Mouse (Mus musculus) thymus, postnatal 0 days (tissue): Measurements from ENCODE around the gene Adsl. TPM values are rescaled to one million over a fixed set of nuclear protein-coding genes. Genes with fewer than 3 reads are reported as not detected.
"Not testable (repeated sequence)": the region's sequence is repeated elsewhere in the genome, so short reads cannot be mapped to it uniquely, and the experiment has no call there.

Experiments
- DNase-seq: peaks from one replicate; pipeline ENCODE4 v3.0.0-alpha.2; 2015; ENCODE audit warnings: low spot score
- polyA plus RNA-seq: library from polyadenylated mRNA; unstranded; fragments of >200 nt; fragmentation: Nextera tagmentation; extraction: Ambion mirVana; gene quantifications from 2 replicates; pipeline ENCODE4 v1.2.1, GENCODE M21; 2015

Gene Adsl
- polyA plus RNA-seq: 132 and 145 TPM in 2 replicates

DNA sequence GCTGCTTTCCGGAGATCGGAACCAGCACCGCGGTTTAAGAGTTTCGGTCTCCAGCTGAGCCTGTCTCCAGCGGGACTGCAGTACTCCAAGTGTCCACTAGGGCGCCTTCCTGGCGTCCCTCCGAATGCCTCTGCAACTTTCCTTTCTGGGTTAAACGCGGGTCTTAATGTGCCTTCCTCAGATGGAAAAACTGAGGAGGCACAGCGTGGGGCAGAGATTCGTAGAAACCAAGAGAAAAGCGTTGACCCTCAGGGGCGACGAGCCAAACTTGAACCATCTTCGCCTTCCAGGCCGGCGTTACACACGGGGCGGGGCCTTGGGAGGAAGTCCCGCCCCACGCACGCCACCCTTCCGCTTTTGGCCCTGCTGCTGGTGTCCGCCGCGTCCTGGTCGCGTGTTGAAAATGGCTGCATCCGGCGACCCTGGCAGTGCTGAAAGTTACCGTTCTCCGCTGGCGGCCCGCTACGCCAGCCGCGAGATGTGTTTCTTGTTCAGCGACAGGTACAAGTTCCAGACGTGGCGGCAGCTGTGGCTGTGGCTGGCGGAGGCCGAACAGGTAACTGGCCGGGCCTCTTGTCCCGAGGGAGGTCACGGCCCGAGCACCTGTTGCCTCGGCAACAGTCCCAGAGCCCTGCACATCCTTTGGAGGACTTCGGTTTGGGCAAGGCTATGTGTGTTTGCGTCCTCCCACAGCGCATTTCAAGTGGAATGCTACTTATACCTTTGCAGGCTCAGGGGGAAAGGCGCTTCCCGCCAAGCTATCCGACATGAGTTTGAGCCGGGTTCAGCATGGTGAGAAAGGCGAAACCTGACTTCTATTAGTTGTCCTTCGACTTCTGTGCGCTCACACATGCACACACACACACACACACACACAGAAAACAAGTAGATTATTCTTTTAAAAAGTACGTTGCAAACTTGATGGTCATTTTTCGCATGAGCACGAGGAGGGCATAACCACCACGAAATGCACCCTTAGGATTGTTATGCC lies at the start of gene Adsl:
Adsl (plus strand) TSS at position 346 of the 991 bp plus-strand sequence.
- DNase-seq: peak; percentile 90

DNA sequence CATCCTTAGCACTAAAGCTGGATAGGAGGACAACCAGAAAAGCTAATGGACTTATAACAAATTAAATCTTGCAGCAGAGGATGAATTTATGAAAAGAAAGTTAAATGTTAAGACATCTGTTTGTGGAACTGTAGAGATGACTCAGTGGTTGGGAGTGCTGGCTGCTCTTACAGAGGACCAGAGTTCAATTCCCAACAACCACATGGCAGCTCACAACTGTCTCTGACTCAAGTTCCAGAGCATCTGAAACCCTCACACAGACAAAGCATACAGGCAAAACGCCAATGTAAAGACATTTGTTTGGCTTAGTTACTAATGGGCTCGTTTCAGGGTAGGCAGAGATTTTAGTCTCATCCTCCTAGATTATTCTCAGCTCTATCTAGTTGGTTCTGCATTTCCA lies 48.5 kb upstream of the Adsl start:
- DNase-seq: no peak

DNA sequence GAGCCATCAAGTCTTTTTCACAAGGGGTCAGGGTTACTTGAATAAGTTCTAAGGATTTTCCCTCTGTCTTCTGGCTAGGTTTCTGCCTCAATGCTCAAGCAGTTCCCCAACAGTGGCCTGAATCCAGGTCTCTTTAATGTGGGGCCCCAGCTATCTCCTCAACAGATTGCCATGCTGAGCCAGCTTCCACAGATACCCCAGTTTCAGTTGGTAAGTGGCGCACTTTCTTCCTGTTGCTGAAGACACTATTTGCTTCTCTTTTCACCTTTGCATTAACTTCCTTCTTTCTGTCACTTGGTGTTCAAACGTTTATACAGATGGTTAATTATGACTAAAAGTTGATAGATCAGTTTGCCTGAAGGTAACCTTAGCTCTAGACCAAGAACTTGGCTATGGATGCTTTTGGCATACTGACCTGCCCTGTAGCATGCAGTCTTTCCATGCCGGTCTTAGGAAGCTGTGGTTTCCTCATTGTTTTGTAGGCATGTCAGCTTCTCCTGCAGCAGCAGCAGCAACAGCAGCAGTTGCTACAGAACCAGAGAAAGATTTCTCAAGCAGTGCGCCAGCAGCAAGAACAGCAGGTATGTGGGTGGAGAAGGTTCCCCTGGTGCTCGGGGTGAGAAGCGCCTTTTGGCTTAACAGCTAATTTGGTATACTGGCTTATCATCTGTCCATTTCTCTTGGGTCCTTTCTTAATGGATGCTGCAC lies 46.3 kb upstream of the Adsl start:
- no peak for DNase-seq

DNA sequence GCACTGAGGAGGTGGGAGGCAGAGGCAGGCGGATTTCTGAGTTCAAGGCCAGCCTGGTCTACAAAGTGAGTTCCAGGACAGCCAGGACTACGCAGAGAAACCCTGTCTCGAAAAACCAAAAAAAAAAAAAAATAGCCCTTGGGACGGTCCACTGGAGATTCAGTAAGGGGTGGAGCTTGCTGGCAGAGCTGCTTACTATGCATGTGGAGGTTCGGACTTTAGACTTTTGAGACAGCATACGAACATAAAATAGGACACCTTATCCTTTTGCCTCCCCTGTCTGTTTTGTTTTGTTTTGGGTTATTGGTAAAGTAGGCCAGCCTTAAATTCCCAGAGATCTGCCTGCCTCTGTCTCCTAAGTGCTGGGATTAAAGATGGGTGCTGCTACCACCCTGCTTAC lies 43.5 kb upstream of the Adsl start:
- DNase-seq: not testable (repeated sequence)

DNA sequence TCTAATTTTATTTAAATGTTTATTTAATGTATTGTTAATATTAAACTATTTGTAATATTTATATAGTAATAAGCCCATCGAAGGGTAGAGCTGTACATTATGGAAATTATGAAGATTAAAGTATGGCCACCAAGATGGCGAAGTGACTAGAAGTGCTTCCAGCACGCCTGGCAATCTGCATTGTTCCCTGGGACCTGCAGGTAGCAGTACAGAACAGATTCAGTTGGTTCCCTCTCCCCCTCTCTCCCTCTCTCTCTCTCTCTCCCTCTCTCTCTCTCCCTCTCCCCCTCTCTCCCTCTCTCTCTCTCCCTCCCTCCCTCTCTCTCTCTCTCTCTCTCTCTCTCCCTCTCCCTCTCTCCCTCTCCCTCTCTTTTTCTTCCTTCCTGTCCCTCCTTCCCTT lies 38.1 kb upstream of the Adsl start:
- no peak for DNase-seq

DNA sequence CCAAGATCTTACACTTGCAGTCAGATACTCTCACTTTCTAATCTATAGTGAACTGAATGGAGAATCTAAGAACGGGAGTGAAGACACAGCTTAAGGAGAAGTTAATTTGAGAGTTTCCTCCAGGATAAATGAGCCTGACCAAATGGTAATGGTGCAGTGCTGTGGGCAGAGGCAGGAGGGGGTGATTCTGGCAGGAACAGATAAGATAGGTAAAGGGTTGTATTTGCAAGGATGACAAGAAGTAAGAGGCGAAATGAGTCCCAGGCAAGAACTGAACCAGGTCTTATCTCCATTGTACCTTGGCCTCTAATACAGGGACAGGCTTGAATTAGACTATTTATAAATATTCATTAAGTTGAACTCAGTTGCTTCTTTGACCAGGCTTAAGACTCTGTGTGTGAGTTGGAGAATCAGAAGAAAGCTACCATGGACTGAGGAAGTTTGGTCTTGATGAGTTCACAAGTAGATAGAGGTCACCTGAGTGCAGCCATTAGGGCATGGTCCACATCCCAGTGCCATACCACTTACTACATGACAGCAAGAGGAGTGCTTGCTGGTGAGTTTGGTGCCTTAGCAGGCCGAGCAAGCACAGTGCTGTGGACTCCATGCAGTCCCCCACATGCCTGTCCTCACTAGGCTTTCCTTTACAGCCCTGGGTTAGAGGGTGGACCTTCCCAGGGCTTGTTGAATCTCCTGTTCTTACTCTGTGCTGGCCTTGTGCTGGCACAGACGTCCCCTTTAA lies 37.3 kb upstream of the Adsl start:
- no peak for DNase-seq

DNA sequence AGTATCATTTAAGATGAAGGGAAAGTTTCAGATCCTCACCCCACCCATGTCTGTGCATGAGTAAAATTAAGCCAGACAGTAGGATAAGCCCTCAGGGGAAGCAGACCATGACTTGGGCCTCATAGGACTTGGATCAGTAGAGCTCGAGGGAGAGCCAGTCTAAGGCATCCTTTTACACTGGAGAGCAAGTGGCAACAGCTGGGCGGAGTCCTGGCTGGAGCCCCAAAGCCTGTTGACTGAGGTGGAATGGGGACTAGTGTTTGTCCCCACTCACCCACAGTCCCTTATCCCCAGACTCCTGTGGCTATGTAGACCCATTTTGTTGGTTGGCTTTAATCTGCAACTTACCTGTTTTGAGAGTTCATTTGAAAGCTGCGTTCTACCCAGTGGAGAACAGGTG lies 36.1 kb upstream of the Adsl start:
- no peak for DNase-seq

DNA sequence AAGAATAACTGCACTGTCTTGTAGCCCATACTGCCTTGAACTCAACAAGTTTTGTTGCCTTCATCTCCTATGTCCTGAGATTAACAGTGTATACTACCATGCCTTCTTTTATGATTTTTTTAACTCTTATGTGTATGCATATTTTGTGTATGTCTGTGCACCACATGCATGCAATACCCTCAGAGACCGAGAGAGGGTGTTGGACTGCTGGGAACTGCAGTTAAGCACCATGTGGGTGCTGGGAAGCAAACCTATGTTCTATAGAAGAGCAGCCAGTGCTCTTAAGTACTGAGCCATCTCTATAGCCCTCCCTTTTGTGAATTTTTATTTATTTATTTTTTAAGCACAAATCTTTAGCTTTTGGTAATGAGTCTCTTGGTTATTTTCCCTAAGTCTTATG lies 34.5 kb upstream of the Adsl start:
- no peak for DNase-seq

DNA sequence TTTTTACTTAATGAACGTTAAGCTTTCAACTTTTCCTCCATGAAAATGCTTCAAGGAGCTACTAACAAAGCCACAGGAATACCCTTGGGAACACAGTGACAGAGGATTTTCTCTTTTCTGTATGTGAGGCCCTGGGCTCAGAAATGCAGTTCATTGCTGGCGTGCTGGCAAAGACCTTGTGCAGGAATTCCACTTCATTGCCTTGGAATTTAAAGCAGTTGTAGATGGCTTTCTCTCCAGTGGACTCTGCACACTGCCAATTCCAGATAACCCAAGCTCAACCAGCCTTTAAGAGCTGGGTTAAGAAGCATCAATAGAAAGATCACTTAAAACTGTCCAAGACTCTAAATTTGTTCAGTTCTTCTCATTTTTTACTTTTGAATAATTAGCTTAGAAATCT lies 32.4 kb upstream of the Adsl start:
- no peak for DNase-seq

DNA sequence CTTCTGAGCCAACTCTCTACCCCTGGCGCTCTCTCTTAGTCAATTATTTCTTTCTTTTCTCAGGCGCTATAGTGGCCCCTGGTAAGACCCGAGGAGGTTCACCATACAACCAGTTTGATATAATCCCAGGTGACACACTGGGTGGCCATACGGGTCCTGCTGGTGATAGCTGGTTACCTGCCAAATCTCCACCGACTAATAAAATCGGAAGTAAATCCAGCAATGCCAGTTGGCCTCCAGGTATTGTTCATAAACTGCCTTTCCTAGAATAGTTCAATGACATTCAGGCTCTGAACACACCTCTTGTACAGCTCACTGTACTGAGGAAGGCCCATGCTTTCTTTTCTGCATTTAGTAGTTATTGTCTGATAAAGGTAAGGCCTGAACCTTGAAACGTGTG lies 31.7 kb upstream of the Adsl start:
- DNase-seq: no peak

DNA sequence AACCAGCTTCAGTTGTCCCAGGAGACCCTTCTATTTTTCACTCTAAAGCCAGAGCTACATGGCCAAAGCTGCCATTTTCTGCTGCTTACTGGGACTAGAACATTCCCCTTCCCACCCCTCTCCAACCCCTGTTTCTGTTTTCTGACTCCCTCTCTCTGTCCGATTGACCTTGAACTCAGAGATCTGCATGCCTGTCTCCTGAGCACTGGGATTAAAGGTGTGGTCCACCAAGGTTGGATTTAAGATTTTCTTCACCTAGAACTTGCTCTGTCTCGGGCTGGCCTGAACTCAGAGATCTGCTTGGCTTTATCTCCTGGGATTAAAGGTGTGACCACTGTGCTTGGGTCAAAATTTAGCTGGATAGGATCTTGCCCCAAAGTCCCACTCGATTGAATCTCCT lies 27.9 kb upstream of the Adsl start:
- DNase-seq: no peak

DNA sequence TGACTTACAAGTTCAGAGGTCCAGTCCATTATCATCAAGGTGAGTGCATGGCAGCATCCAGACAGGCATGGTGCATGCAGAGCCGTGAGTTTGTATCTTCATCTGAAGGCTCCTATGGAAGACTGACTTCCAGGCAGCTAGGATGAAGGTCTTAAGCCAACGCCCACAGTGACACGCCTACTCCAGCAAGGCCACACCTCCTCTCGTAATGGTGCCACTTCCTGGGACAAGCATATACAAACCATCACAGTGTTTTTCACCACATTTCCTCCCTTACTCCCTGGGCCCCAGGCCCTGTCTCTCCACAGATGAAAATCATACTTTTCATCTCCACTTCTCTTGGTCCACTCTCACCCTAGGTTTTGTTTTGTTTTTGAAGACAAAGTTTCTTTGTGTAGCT lies 26.5 kb upstream of the Adsl start:
- peak; percentile 40 for DNase-seq

DNA sequence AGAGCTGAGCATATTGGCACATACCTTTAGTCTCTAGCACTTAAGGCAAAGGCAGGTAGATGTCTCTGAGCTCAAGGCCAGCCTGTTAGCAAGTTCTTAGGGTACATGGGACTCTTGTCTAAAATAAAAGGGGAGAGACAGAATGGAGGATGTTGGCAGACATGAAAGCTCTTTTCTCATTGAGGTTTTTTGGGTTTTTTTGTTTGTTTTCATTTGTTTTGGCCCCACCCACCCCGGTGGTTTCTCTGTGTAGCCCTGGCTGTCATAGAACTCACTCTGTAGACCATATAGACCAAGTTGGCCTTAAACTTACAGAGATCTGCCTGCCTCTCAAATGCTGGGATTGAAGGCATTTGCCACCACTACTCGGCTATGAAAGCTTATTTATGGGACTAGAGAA lies 24.1 kb upstream of the Adsl start:
- DNase-seq: no peak

DNA sequence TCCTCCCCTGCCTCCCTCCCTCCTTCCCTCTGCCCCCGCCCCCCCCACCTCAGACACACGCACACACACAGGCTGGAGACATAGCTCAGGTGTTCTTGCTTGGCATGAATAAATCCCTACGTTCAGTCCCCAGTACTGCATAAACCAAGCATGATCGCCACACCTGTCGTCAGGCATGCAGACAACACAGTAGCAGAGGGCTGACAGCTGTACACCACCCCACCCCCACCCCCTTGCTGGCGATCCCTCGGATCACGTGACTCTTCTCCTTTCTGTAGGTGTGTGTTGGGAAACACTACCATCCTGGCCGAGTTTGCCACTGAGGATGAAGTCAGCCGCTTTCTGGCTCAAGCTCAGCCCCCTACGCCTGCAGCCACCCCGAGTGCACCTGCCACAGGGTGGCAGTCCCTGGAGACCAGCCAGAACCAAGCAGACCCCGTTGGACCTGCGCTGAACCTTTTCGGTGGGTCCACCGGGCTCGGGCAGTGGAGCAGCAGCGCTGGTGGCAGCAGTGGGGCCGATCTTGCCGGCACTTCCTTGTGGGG lies 19.4 kb upstream of the Adsl start:
- DNase-seq: peak; percentile 21

DNA sequence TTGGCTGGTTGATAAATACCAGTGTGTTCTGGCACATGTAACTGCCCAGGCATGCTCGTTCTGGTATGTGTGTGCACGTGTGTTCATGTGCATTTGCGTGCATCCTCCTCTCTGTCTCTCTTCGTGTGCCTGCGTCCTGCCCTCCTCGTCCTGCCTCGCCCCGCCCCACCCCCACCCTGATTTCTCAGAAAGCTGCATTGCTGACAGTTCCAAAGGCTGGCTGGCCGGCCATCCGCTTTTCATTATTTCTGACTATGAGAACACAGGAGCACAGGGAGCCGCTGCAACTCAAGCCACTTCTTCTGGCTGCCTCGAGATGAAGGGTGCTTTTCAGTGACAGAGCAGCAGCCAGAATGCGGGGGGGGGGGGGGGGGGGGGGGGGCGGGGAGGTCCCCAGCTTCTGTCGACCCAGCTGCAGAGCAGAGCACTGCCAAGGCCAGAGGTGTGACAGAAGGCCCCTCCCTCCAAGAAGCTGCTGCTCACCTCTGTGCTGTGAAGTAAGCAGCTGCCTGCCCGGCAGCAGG lies 18.2 kb upstream of the Adsl start:
- DNase-seq: peak; percentile 73

DNA sequence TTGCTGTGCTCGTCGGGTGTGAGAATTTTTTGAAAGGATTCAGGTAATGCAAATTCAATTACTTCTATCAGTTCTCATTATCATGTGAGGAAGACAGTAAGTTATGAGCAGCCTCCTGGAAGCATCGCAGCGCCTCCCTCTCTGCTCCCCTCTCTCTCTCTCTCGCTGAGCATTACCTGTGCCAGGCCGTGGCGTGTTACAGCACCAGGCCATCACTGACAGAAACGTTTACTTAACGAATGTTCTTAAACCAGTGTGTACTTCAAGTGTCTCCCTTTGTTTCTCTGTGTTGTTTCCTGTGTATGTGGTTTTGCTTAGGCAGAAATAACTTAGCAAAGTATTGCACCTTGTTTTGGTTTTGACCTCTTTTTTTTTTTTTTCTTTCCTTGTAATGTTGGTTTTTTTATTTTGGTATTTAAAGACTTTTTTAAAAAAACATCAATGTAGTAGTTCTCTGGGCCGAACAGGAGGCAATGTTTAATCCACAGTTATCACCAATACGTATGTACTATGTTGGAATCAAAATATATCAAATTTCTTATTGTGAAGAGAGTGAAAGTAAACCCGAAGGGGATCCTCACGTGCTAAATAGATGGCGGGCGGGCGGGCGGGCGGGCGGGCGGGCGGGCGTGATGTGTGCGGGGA lies 17.5 kb upstream of the Adsl start:
- DNase-seq: peak; percentile 56

DNA sequence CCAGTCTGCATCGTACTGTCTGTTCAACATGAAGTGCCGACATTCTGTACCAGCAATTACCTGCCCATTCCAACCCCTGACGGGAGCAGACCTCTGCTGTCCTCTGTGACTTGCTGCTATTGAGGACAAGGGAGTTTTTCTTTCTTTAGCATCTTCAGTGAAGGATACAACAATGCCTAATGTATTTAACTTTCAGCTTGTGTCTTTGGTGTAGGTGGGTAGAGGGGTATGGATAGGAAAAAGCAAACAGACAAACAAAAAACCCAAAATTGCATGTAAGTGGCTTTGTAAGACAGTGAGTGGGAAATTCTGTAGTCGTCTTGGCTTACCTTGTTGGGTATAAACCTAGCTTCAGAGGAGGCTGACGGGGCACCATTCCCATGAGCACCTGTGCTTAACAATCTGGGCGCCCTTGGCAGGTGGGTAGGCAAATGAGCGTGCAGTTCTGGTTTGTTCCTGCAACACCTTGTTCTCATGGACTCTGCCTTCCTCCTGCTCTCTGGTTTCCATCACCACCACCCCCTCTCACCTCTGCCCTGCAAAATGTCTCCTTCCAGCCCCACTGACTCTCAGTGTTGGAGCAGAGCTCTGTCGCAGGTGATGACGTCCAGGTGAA lies 16.8 kb upstream of the Adsl start:
- peak; percentile 33 for DNase-seq

DNA sequence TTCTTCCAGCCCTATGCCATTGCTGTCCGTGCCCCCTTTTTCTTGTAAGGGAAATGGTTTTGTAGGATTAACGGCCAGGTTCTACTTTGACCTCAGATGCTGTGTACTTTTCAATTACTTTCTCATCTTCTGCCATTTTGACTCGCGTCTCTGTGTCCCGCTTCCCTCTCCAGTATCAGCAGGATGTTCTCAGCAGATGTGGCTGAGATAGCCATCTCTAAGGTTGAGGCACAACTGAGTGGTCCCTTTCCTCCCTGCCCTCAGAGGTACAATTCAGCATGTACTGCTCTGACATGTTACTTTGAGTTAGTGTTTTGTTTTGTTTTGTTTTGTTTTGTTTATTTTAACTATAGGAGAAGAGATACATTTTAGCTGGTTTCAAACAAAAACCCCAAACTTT lies 13.4 kb upstream of the Adsl start:
- DNase-seq: peak; percentile 68

DNA sequence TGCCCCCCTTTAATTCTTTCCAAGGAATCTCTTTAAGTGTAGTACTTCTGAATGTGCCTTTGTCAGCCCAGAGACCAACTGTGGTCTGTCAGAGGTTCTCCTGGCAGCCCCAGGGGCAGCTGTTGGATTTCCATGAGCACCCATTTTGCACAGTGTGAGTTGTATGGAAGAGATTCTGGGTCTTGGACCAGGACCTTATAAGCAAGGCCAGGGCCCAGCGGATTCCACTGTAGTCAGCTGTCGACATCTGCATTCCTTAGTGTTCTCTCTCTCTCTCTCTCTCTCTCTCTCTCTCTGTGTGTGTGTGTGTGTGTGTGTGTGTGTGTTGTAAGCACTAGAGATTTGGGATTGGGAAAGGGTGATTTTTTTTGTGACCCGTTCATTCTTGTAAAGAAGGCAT lies 11.6 kb upstream of the Adsl start:
- DNase-seq: no peak

DNA sequence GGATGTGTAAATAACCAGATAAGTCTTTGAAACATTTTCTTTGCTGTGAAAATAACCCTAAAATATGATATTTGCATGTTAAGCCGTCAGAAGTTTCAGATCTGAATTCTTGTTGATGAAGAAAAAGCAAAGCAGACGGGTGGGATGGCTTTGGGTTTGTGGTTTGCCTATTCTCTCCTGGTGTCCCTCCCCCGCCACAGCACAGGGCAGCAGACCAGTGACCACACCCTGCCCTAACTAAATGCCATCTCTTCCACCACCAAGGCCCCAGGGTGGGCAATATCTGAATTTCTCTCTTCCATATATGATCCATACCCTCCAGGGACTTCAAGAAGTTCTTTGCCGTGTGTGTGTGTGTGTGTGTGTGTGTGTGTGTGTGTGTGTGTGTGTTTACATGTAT lies 9.7 kb upstream of the Adsl start:
- no peak for DNase-seq
